Mouse (Mus musculus): ENCODE data around the gene Pitpnc1.

- TF ChIP-seq POLR2A (IDR thresholded peaks at IDR 0.05; ENCODE audit: control insufficient read depth, extremely low read depth, insufficient read depth, low read length, poor library complexity) (no peak), CTCF (IDR thresholded peaks at IDR 0.05; ENCODE audit: borderline replicate concordance, control insufficient read depth, extremely low read depth, insufficient read depth, low read length, poor library complexity) (no peak)
These were observed 224.8 kb downstream of the Pitpnc1 start for GRCm38 (mm10) chr11:107245657-107246056.

All from thymus, adult 2 months (tissue).